Mouse (Mus musculus): ENCODE measurements around the gene Armc12.

The Armc12 gene

GRCm38 (mm10) chr17:28530506-28530905, at the start of gene Armc12:
TSS of gene Armc12 (plus strand) at chr17:28530806.
- no peak for DNase-seq (ENCODE audit: low spot score in 2 of 2)

GRCm38 (mm10) chr17:28484704-28485445, 45.7 kb upstream of the Armc12 start:
- DNase-seq (ENCODE audit: low spot score in 2 of 2), result peak in 1 of 2 experiments; percentile 35

- DNase-seq (ENCODE audit: low spot score in 2 of 2), result peak in 1 of 2 experiments; percentile 42
These were observed 45.1 kb upstream of the Armc12 start for GRCm38 (mm10) chr17:28485446-28485948.

GRCm38 (mm10) chr17:28485977-28486400, 44.6 kb upstream of the Armc12 start:
- DNase-seq (ENCODE audit: low spot score in 2 of 2), result peak; percentile 98

- no peak for DNase-seq (ENCODE audit: low spot score in 2 of 2)
These were observed 43.9 kb upstream of the Armc12 start for GRCm38 (mm10) chr17:28486720-28487119.

- no peak for DNase-seq (ENCODE audit: low spot score in 2 of 2)
These were observed 42.9 kb upstream of the Armc12 start for GRCm38 (mm10) chr17:28487584-28488257.

- DNase-seq (ENCODE audit: low spot score in 2 of 2), result no peak
These were observed 42.2 kb upstream of the Armc12 start for GRCm38 (mm10) chr17:28488258-28489013.

- no peak for DNase-seq (ENCODE audit: low spot score in 2 of 2)
These were observed 39.4 kb upstream of the Armc12 start for GRCm38 (mm10) chr17:28491035-28491770.

- no peak for DNase-seq (ENCODE audit: low spot score in 2 of 2)
These were observed 34.8 kb upstream of the Armc12 start for GRCm38 (mm10) chr17:28495832-28496231.

- DNase-seq (ENCODE audit: low spot score in 2 of 2), result no peak
These were observed 31.4 kb upstream of the Armc12 start for GRCm38 (mm10) chr17:28499190-28499589.

- DNase-seq (ENCODE audit: low spot score in 2 of 2), result no peak
These were observed 30.1 kb upstream of the Armc12 start for GRCm38 (mm10) chr17:28500465-28500864.

GRCm38 (mm10) chr17:28502196-28502821, 28.3 kb upstream of the Armc12 start:
- DNase-seq (ENCODE audit: low spot score in 2 of 2), result peak in 1 of 2 experiments; percentile 75

GRCm38 (mm10) chr17:28504182-28504581, 26.4 kb upstream of the Armc12 start:
- no peak for DNase-seq (ENCODE audit: low spot score in 2 of 2)

- no peak for DNase-seq (ENCODE audit: low spot score in 2 of 2)
These were observed 25.0 kb upstream of the Armc12 start for GRCm38 (mm10) chr17:28505591-28505990.

GRCm38 (mm10) chr17:28506895-28507294, 23.7 kb upstream of the Armc12 start:
- no peak for DNase-seq (ENCODE audit: low spot score in 2 of 2)

- no peak for DNase-seq (ENCODE audit: low spot score in 2 of 2)
These were observed 23.1 kb upstream of the Armc12 start for GRCm38 (mm10) chr17:28507496-28507895.

GRCm38 (mm10) chr17:28510445-28511342, 19.9 kb upstream of the Armc12 start:
- DNase-seq (ENCODE audit: low spot score in 2 of 2), result peak in 1 of 2 experiments; percentile 31

GRCm38 (mm10) chr17:28511616-28512541, 18.7 kb upstream of the Armc12 start:
- DNase-seq (ENCODE audit: low spot score in 2 of 2), result no peak

- peak; percentile 68 to 91 for DNase-seq (ENCODE audit: low spot score in 2 of 2)
These were observed 17.9 kb upstream of the Armc12 start for GRCm38 (mm10) chr17:28512696-28513095.
